Mouse (Mus musculus): ENCODE results near the gene Irf4.

DNA sequence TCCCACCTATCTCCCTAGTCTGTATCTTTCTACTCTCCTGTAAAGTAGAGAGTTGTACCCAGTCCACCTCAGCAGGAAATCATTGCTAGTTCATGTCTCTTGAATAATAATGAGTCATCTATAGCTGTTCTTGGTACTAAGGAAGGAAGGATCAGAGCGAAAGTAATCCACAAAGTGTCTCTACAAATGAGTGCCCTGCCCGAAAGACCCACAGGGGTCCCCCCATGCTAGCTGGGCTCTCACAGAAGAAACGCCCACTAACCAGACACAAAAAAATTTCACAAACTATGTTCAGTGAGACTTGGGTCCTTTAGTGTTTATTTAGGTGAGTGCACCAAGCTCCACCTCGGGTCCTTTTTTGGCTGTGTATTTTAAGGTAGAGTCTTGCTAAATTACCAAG is 5.0 kb downstream of the Irf4 start:
- TF ChIP-seq CTCF (conservative IDR thresholded peaks at IDR 0.05; ENCODE audit: insufficient read depth, insufficient read length, low read depth, low read length) (no peak), POLR2A (IDR thresholded peaks at IDR 0.05; ENCODE audit: low read depth, low read length) (no peak)
